Comparison of ENCODE assay signal across 8 mouse cellular contexts in the genomic region with DNA sequence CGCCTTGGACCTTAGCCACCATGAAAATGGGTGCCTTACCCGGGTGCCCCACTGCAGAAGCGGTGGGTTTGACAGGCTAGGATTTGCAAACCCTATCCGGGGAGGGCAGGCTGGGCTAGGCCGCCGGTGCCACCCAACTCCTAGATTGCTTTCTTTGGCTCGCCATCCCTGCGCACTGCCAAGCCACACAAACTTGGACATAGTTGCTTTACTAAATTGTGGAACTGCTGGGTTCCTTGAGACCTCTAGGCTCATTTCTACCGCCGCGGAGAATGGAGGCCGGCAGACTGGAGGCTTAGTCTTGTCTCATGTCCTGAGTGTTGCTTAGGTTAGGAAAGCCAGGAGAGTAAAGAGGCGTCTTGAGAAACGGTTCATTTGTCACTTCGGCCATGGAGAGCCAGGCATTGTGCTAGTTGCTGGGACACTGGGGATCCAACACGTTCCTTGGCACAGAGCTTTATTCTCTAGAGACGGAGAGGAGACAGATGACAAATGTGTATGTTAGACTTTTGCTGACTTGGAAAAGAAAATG. TPM values are rescaled to one million over a fixed set of nuclear protein-coding genes. Genes with fewer than 3 reads are reported as not detected.
DNase-seq lines count a peak whose midpoint lies in the region; ATAC-seq and TF ChIP-seq lines count a peak whose summit lies in the region.

No protein-coding gene starts in this region.

- TF ChIP-seq CTCF in left cerebral cortex, adult 2 months (IDR thresholded peaks at IDR 0.05) = no peak

- peak overlapping the region; percentile 87 for H3K4me2 ChIP-seq in embryonic facial prominence, embryonic 14.5 days (ENCODE audit: low read depth, low read length)
- H3K4me2 ChIP-seq in hindbrain, embryonic 14.5 days (replicated peaks) = peak overlapping the region; percentile 55
- peak overlapping the region; percentile 54 for H3K4me2 ChIP-seq in midbrain, embryonic 16.5 days (ENCODE audit: low read length)

- H3K27ac ChIP-seq in left cerebral cortex, adult 2 months = peak overlapping the region; percentile 98
- peak overlapping the region; percentile 100 for H3K27ac ChIP-seq in embryonic facial prominence, embryonic 14.5 days (replicated peaks; ENCODE audit: low read depth, low read length)
- peak overlapping the region; percentile 99 for H3K27ac ChIP-seq in hindbrain, embryonic 14.5 days
- H3K27ac ChIP-seq in midbrain, embryonic 16.5 days (ENCODE audit: low read length) = peak overlapping the region; percentile 100

- H3K36me3 ChIP-seq in embryonic facial prominence, embryonic 14.5 days (ENCODE audit: control insufficient read depth, insufficient read depth, low read length) = peaks cover 26% of the 10 kb centered on the region
- H3K36me3 ChIP-seq in hindbrain, embryonic 14.5 days (replicated peaks; ENCODE audit: control insufficient read depth, insufficient read depth) = peaks cover 22% of the 10 kb centered on the region
- H3K36me3 ChIP-seq in midbrain, embryonic 16.5 days (ENCODE audit: control insufficient read depth, insufficient read depth, low read length) = peaks cover 14% of the 10 kb centered on the region

- H3K4me1 ChIP-seq in embryonic facial prominence, embryonic 14.5 days (ENCODE audit: control insufficient read depth, insufficient read depth, low read length) = peaks cover 18% of the 10 kb centered on the region
- H3K4me1 ChIP-seq in hindbrain, embryonic 14.5 days (replicated peaks; ENCODE audit: control insufficient read depth, insufficient read depth, low read length) = peaks cover 23% of the 10 kb centered on the region
- peaks cover 27% of the 10 kb centered on the region for H3K4me1 ChIP-seq in midbrain, embryonic 16.5 days (ENCODE audit: control insufficient read depth, insufficient read depth, low read length)

- H3K4me3 ChIP-seq in left cerebral cortex, adult 2 months = peak overlapping the region; percentile 94
- H3K4me3 ChIP-seq in embryonic facial prominence, embryonic 14.5 days (ENCODE audit: low read depth, low read length) = peak overlapping the region; percentile 98
- H3K4me3 ChIP-seq in hindbrain, embryonic 14.5 days (replicated peaks; ENCODE audit: low read length) = peak overlapping the region; percentile 59
- H3K4me3 ChIP-seq in midbrain, embryonic 16.5 days (ENCODE audit: low read depth, low read length) = peak overlapping the region; percentile 89

- peak overlapping the region; percentile 100 for H3K9ac ChIP-seq in embryonic facial prominence, embryonic 14.5 days (ENCODE audit: low read depth, low read length)
- H3K9ac ChIP-seq in hindbrain, embryonic 14.5 days = peak overlapping the region; percentile 65
- H3K9ac ChIP-seq in midbrain, embryonic 16.5 days (ENCODE audit: low read depth, low read length) = peak overlapping the region; percentile 75

- no peaks in the 10 kb centered on the region for H3K9me3 ChIP-seq in embryonic facial prominence, embryonic 14.5 days (ENCODE audit: control insufficient read depth, low read length)
- no peaks in the 10 kb centered on the region for H3K9me3 ChIP-seq in hindbrain, embryonic 14.5 days (ENCODE audit: control insufficient read depth, low read length)
- no peaks in the 10 kb centered on the region for H3K9me3 ChIP-seq in midbrain, embryonic 16.5 days (replicated peaks; ENCODE audit: control insufficient read depth, low read length, poor library complexity, severe bottlenecking)

- no peaks in the 10 kb centered on the region for H3K27me3 ChIP-seq in embryonic facial prominence, embryonic 14.5 days (replicated peaks; ENCODE audit: control insufficient read depth, insufficient read depth, low read length)
- H3K27me3 ChIP-seq in hindbrain, embryonic 14.5 days (ENCODE audit: control insufficient read depth, insufficient read depth, low read length) = no peaks in the 10 kb centered on the region
- no peaks in the 10 kb centered on the region for H3K27me3 ChIP-seq in midbrain, embryonic 16.5 days (ENCODE audit: control insufficient read depth, insufficient read depth, low read depth, low read length)

- 75% methylated on average over 17 of the region's 17 CpGs for WGBS in embryonic facial prominence, embryonic 14.5 days
- WGBS in hindbrain, embryonic 14.5 days = 74% methylated on average over 17 of the region's 17 CpGs
- 80% methylated on average over 17 of the region's 17 CpGs for WGBS in midbrain, embryonic 16.5 days

- no peak for ATAC-seq in embryonic facial prominence, embryonic 14.5 days (ENCODE audit: low read depth)
- ATAC-seq in hindbrain, embryonic 14.5 days (ENCODE audit: low FRiP score) = no peak
- peak; percentile 41 for ATAC-seq in midbrain, embryonic 16.5 days

- intact Hi-C loops in left cerebral cortex, adult 2 months (cut with DNase I) = loop anchor here (2.0 to 5.0 kb wide), 2 partner anchors 61 to 220 kb away; a partner anchor contains a TSS
- intact Hi-C loops in left cerebral cortex, postnatal 14 days (cut with DNase I) = loop anchor here (5.0 kb wide), 1 partner anchor 60 kb away; a partner anchor contains a TSS

- DNase-seq in left cerebral cortex, adult 2 months (ENCODE audit: extremely low spot score in 1 of 2, low spot score in 2 of 2) = no peak
- no peak for DNase-seq in left cerebral cortex, postnatal 14 days (ENCODE audit: low spot score in 2 of 2)
- no peak for DNase-seq in embryonic facial prominence, embryonic 14.5 days (ENCODE audit: low spot score)
- no peak for DNase-seq in hindbrain, embryonic 14.5 days (ENCODE audit: low spot score)
- DNase-seq in ovary, postnatal 36 days (ENCODE audit: low spot score) = no peak
- no peak for DNase-seq in spleen, postnatal 4 days (ENCODE audit: low spot score in 2 of 2)
- no peak for DNase-seq in urinary bladder, postnatal 14 days (ENCODE audit: low spot score)

RNA-seq across cellular contexts. Expression of a gene that starts 0.8 kb away (rescaled TPM):
- total RNA-seq in left cerebral cortex, adult 2 months (2021) = 100 to 1,000 TPM; 323 to 340 TPM
- 100 to 1,000 TPM; 363 to 364 TPM for total RNA-seq in left cerebral cortex, postnatal 14 days (2021)
- 80.0 and 81.6 TPM in 2 replicates for polyA plus RNA-seq in embryonic facial prominence, embryonic 14.5 days (2014; fragmentation: Nextera tagmentation; extraction: Ambion mirVana)
- 87.3 and 92.4 TPM in 2 replicates for polyA plus RNA-seq in hindbrain, embryonic 14.5 days (2014; fragmentation: Nextera tagmentation; extraction: Ambion mirVana)
- 49.8 and 56.8 TPM in 2 replicates for polyA plus RNA-seq in midbrain, embryonic 16.5 days (2015; fragmentation: Nextera tagmentation; extraction: Ambion mirVana)

RNA-seq across cellular contexts. Expression of a gene that starts 31.1 kb away (rescaled TPM):
- total RNA-seq in left cerebral cortex, adult 2 months (2021) = under 1 TPM; 0.32 to 0.33 TPM
- total RNA-seq in left cerebral cortex, postnatal 14 days (2021) = 1 to 10 TPM; 1.3 to 1.6 TPM
- polyA plus RNA-seq in embryonic facial prominence, embryonic 14.5 days (2014; fragmentation: Nextera tagmentation; extraction: Ambion mirVana) = 149 and 157 TPM in 2 replicates
- 8.1 and 10.1 TPM in 2 replicates for polyA plus RNA-seq in hindbrain, embryonic 14.5 days (2014; fragmentation: Nextera tagmentation; extraction: Ambion mirVana)
- polyA plus RNA-seq in midbrain, embryonic 16.5 days (2015; fragmentation: Nextera tagmentation; extraction: Ambion mirVana) = 7.5 and 9.3 TPM in 2 replicates

RNA-seq across cellular contexts. Expression of a gene that starts 42.3 kb away (rescaled TPM):
- 100 to 1,000 TPM; 186 to 202 TPM for total RNA-seq in left cerebral cortex, adult 2 months (2021)
- total RNA-seq in left cerebral cortex, postnatal 14 days (2021) = 100 to 1,000 TPM; 166 to 177 TPM
- polyA plus RNA-seq in embryonic facial prominence, embryonic 14.5 days (2014; fragmentation: Nextera tagmentation; extraction: Ambion mirVana) = 0.07 and 0.09 TPM in 2 replicates
- not detected in 2 replicates for polyA plus RNA-seq in hindbrain, embryonic 14.5 days (2014; fragmentation: Nextera tagmentation; extraction: Ambion mirVana)
- not detected in 2 replicates for polyA plus RNA-seq in midbrain, embryonic 16.5 days (2015; fragmentation: Nextera tagmentation; extraction: Ambion mirVana)

RNA-seq across cellular contexts. Expression of a gene that starts 57.6 kb away (rescaled TPM):
- under 1 TPM; 0.66 to 0.91 TPM for total RNA-seq in left cerebral cortex, adult 2 months (2021)
- total RNA-seq in left cerebral cortex, postnatal 14 days (2021) = under 1 TPM; 0.59 to 0.87 TPM
- 1.8 and 2.6 TPM in 2 replicates for polyA plus RNA-seq in embryonic facial prominence, embryonic 14.5 days (2014; fragmentation: Nextera tagmentation; extraction: Ambion mirVana)
- polyA plus RNA-seq in hindbrain, embryonic 14.5 days (2014; fragmentation: Nextera tagmentation; extraction: Ambion mirVana) = 0.80 and 1.4 TPM in 2 replicates
- polyA plus RNA-seq in midbrain, embryonic 16.5 days (2015; fragmentation: Nextera tagmentation; extraction: Ambion mirVana) = 0.51 and 0.77 TPM in 2 replicates

Comparison
In these comparisons a context has a peak if more than half of its experiments do, and no peak if none do; other contexts are left out.
1. RNA of a gene that starts 31.1 kb away (polyA plus RNA-seq): 149 to 157 TPM in embryonic facial prominence, embryonic 14.5 days; 8.1 to 10.1 TPM in hindbrain, embryonic 14.5 days and 7.5 to 9.3 TPM in midbrain, embryonic 16.5 days; every median in the first group is over 10 times any median in the second.
2. Peak in every context shown above with its lines, with median percentiles within 50 percentile points of each other: H3K27ac ChIP-seq, H3K4me3 ChIP-seq, H3K4me2 ChIP-seq and H3K9ac ChIP-seq.